Mouse (Mus musculus) ES-CJ7 (cell line): ENCODE data around the gene Zfp770.
"Not testable (repeated sequence)": the region's sequence is repeated elsewhere in the genome, so short reads cannot be mapped to it uniquely, and the experiment has no call there.

Source experiments
- DNase-seq: peaks from one replicate; pipeline ENCODE4 v3.0.0; 2011; ENCODE audit warnings: low read depth, low spot score

Zfp770 gene

GRCm38 (mm10) chr2:114200932-114201559 lies at the start of gene Zfp770:
Zfp770 (minus strand) TSS chr2:114201469.
- peak; percentile 86 for DNase-seq

- no peak for DNase-seq
Measured at GRCm38 (mm10) chr2:114249440-114249839, 48.2 kb upstream of the Zfp770 start.

GRCm38 (mm10) chr2:114237639-114238038 lies 36.4 kb upstream of the Zfp770 start:
- no peak for DNase-seq

DNA sequence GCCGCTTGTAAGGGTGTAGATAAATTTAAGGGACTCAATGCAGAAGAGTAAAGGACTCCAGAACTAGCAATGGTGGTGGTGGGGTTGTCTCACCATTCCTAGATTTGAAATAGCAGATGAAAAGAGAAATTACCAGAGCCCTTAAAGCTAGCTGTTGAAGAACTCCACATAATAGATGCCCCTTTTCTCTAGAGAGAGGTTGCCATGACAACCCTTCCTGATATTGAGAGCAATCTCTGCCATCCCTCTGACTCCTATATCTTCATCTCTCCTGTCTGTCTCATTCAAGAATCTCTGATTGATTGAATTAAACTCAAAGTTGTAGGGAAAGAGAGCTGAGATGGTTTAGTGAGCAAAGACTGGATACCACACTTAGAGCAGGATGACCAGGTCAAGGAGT lies 35.3 kb upstream of the Zfp770 start:
- DNase-seq, result no peak

DNA sequence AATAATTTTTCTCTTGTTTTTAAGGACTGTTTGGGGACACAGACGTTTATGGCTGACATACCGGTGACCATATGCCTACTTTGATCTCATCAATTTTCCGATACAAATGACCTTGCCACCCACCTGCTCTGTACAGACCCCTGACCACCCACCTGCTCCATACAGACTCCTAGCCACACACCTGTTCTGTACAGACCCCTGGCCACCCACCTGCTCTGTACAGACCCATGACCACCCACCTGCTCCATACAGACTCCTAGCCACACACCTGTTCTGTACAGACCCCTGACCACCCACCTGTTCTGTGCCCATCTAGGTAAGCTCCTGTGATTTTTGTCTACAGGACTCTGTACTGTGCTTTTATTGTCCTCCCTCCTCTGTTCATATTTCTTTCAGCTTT lies 34.3 kb upstream of the Zfp770 start:
- DNase-seq, result no peak

GRCm38 (mm10) chr2:114231248-114231647 lies 30.0 kb upstream of the Zfp770 start:
- DNase-seq, result no peak

DNA sequence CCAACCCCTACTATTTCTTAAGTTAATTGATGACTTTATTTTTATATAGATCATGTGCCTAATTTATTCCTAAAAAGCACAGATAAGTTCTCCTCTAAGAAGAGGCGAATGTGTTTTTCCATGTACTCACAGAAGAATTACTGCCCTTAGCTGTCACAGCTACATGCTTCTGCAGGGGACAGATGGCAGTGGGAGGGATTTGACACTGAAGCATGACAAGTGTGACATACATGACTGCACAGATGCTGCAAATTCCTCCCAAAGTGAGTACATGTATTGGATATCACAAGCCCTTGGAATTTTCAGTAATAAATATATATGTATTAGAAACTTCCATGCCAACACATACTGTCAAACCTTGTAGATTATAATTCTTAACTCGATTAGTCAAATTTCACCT lies 27.4 kb upstream of the Zfp770 start:
- DNase-seq, result no peak

GRCm38 (mm10) chr2:114205036-114205435 lies 3.8 kb upstream of the Zfp770 start:
- no peak for DNase-seq

- no peak for DNase-seq
Measured at GRCm38 (mm10) chr2:114201574-114201973, 305 bp upstream of the Zfp770 start.

GRCm38 (mm10) chr2:114196421-114196820 lies 4.8 kb downstream of the Zfp770 start:
- DNase-seq, result no peak

GRCm38 (mm10) chr2:114186924-114187323 lies 14.3 kb downstream of the Zfp770 start, which contains the start of gene Aqr:
Aqr (minus strand) TSS chr2:114187024.
- DNase-seq, result not testable (repeated sequence)

DNA sequence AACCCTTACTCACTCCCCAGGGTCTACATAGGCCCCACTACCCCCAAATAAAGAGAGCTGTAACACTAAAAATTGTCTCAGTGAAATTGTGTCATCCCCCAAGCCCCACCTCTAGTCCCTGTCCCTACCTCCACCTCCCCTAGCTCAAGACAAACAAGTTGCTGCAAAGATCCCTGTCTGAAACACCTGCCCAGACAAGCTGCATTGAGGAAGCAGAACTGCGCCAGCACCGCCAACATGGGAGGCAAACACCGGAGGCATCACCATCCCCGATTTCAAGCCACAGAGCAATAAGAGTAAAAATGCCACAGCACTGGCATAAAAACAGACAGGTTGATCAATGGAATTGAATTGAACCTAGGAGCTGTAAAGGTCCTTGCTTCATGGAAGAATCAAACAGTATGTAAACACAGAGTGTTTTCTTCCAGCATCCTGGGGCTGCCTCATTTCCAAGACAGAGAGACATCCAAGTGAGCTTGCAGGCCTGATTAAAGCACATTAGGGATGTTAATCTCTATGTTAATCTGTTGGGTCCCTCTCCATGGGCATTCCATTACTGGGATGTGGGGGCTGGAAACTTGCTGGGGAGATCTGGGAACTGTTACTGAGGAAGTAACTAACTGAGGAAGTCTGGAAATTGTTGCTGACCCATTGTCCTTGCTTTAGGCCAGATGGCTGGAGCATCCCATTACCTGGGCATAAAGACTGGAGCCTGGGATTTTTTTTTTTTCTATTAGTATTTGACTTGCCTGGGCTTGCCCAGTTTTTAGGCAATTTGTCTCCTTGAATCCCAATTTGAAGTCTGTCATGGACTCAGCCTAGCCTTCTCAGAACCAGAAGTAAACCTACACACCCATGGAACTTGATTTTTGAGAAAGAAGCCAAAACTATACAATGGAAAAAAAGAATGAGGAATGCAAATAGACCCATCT lies 23.2 kb downstream of the Zfp770 start:
- DNase-seq, result peak; percentile 76

- peak; percentile 90 for DNase-seq
Measured at GRCm38 (mm10) chr2:114174651-114175484, 26.4 kb downstream of the Zfp770 start.

DNA sequence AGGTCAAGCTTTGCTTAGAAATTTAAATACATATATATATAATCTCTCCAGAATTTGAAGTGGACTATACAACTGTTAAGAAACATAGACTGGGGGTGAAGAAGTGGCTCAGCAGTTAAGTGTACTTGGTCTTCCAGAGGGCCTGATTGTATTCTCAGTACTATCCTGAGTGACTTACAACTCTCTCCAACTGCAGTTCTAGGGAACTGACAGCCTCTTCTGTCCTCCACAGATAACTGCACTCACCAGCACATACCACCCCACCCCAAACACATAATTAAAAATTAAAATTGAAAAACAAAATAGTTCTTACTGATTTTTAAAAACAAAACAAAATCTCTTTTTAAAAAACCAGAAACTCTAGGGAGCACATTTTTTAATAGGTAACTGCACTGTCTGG lies 28.0 kb downstream of the Zfp770 start:
- no peak for DNase-seq

- no peak for DNase-seq
Measured at GRCm38 (mm10) chr2:114167837-114168236, 33.4 kb downstream of the Zfp770 start.

DNA sequence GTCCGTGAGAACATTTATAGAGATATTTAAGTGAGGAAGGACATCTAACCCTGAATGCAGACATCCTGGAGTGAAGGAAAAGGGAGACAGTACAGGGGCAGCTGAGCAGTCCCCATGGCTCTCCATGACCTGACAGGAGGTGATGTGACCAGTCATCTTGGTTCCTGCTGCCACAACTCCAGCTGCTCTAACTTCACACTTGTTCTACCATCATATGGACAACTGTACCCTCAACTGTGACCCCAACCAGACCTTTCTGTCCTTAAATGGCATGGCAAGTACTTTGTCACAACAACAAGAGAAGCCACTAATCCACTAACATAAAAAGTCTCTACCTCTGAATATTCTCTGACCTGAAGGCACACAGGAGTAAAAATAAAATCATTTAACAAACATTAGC lies 39.3 kb downstream of the Zfp770 start:
- no peak for DNase-seq

- DNase-seq, result no peak
Measured at GRCm38 (mm10) chr2:114157345-114157744, 43.9 kb downstream of the Zfp770 start.

DNA sequence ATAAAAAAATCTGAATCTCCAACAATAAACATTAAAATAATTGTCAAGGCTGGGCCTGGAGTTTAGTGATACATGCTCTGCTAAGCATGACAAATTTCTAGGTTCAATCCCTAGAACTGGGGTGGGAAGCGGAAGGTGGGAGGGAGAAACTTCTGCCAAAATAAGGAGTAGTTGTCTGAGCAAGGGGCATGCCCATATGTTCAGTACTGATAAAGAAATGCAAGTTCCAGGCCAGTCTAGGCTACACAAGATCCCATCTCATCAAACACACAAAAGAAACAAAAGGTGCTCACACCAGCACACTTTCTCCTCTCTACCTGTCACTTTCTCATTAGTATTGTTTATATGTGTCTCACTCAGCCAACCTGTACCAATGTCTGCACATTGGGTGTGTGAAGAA lies 44.6 kb downstream of the Zfp770 start:
- DNase-seq, result no peak

DNA sequence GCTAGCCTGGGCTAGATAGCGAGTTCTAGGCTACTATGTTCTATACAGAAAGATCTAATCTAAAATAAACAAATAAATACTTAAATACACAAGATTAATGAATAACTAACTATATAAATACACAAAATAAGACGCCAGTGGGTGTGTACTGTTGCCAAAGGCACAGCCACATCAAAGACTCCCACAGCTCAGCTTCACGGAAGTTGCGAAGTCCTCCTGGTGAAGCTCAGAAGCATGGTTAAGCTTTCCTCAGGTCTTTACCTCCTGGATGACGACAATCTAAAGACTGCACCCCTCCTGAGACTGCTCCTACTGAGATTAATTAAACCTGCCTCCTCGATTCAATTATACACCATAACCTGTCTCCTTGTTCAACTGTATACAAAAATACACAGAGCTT lies 48.0 kb downstream of the Zfp770 start:
- no peak for DNase-seq

GRCm38 (mm10) chr2:114146864-114147458 lies 54.3 kb downstream of the Zfp770 start:
- DNase-seq, result no peak

GRCm38 (mm10) chr2:114145315-114145801 lies 55.9 kb downstream of the Zfp770 start:
- peak; percentile 41 for DNase-seq
